Mouse (Mus musculus) mouse embryonic stem cell (cell line): ENCODE data around the gene Olfr430.

Source experiments
- in situ Hi-C, 2 experiments: fragments of 300-500 bp; cut with MboI; formaldehyde crosslinking; loops; 1 replicate in 1 of 2; 3 replicates in 1 of 2; pipeline ENCODE4 v1.14.3; 2019 to 2020; ENCODE audit warnings: low sequenced_read_pairs in 2 of 2, low pct_unique_long_range_greater_than_20kb in 1 of 2, mixed read lengths in 1 of 2; ENCODE audit not compliant: unreplicated experiment in 1 of 2

The Olfr430 gene

DNA sequence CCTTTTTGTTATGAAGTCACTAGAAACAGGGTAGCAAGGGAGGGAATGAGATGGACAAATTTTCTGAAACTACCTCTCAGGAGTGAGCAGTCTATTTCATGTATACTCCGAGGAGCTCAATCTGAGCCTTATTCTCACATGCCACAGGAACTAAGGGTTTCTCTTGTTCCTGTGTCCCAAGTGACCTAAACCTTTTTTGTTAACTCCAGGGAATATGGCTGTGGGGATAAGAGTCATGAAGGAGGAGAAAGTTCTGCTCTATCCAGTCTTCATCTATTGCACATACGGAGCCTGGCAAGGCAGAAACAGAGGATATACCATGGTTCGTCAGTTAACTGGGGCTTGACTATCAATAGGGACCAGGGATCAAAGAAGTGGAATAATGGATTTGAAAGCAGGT is at the start of gene Olfr430:
Gene Olfr430, plus strand, starts transcription at position 301 of the 400 bp plus-strand sequence.
- in situ Hi-C loops = no loop called here

GRCm38 (mm10) chr1:174031698-174032097 is 34.7 kb upstream of the Olfr430 start, which contains the start of gene Ifi205:
Ifi205 (minus strand) TSS chr1:174031810.
- in situ Hi-C loops = no loop called here

- in situ Hi-C loops = no loop called here
These were observed 30.6 kb upstream of the Olfr430 start for GRCm38 (mm10) chr1:174035841-174036240.

DNA sequence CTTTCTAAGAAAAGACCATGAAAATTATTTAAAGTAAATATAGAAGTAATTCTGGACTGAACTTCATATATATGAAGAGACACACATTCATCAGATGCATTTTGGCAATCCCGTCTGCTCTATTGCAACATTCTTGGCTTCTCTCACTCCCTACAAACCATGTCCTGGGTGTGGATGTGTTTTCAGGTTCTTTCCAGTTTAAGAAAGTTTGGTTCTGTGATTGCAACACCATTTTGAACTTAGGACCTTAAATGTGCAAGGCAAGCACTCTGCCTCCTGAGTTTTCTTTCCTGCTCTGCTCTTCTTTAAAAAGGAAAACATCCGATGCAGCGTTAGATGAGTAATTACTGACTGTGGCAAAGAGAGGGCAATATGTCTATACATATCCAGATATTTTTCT is 27.9 kb upstream of the Olfr430 start:
- in situ Hi-C loops = no loop called here

GRCm38 (mm10) chr1:174040523-174041177 is 25.8 kb upstream of the Olfr430 start, which contains the start of gene Olfr433:
Olfr433 (plus strand) TSS chr1:174040705.
- in situ Hi-C loops = loop anchor here in 1 of 2 experiments (10.0 kb wide), 1 partner anchor 66 kb away; no protein-coding TSS in a partner anchor

DNA sequence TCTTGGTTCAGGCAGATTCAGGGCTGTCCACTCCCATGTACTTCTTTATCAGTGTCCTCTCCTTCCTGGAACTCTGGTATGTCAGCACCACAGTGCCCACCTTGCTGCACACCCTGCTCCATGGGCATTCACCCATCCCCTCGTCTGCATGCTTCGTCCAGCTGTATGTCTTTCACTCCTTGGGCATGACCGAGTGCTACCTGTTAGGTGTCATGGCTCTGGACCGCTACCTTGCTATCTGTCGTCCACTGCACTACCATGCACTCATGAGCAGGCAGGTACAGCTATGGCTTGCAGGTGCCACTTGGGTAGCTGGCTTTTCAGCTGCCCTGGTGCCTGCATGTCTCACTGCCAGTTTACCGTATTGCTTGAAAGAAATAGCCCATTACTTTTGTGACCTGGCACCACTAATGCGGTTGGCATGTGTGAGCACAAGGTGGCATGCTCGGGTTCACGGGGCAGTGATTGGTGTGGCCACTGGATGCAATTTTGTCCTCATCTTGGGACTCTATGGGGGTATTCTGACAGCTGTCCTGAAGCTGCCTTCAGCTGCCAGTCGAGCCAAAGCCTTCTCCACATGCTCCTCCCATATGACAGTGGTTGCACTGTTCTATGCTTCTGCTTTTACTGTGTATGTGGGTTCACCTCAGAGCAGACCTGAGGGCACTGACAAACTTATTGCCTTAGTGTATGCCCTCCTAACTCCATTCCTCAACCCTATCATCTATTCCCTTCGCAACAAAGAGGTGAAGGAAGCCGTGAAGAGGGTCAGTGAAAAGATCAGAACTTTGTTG is 24.1 kb upstream of the Olfr430 start:
- in situ Hi-C loops = loop anchor here in 1 of 2 experiments (10.0 kb wide), 1 partner anchor 67 kb away; no protein-coding TSS in a partner anchor

- in situ Hi-C loops = loop anchor here in 1 of 2 experiments (10.0 kb wide), 1 partner anchor 70 kb away; no protein-coding TSS in a partner anchor
These were observed 22.0 kb upstream of the Olfr430 start for GRCm38 (mm10) chr1:174044431-174044830.

- in situ Hi-C loops = loop anchor here in 1 of 2 experiments (10.0 kb wide), 1 partner anchor 73 kb away; no protein-coding TSS in a partner anchor
These were observed 18.2 kb upstream of the Olfr430 start for GRCm38 (mm10) chr1:174048227-174048626.

GRCm38 (mm10) chr1:174048893-174049292 is 17.5 kb upstream of the Olfr430 start, which contains the start of gene Olfr432:
Olfr432 (plus strand) TSS chr1:174049205.
- in situ Hi-C loops = loop anchor here in 1 of 2 experiments (10.0 kb wide), 1 partner anchor 74 kb away; no protein-coding TSS in a partner anchor

GRCm38 (mm10) chr1:174049357-174049756 is 17.0 kb upstream of the Olfr430 start:
- in situ Hi-C loops = loop anchor here in 1 of 2 experiments (10.0 kb wide), 1 partner anchor 75 kb away; no protein-coding TSS in a partner anchor

- in situ Hi-C loops = no loop called here
These were observed 15.9 kb upstream of the Olfr430 start for GRCm38 (mm10) chr1:174050532-174050931.

DNA sequence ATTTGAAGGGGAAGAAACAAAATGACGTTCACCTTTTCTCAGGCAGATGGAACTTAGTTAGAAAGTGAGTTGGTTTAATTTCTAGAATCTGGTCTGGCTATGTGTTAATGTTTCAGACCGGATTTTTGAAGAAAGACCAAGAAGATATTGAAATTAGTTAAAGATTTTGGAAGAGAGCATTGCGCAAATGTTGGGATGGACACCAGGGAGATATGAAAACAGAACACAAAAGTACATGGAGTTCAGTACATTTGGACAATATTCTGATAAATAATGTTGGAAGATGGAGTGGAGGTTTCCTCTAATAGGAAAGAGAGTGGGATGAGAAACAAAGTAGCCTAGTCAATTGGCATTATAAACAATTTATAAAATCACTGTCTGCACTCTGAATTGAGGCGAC is 14.9 kb upstream of the Olfr430 start:
- in situ Hi-C loops = no loop called here

DNA sequence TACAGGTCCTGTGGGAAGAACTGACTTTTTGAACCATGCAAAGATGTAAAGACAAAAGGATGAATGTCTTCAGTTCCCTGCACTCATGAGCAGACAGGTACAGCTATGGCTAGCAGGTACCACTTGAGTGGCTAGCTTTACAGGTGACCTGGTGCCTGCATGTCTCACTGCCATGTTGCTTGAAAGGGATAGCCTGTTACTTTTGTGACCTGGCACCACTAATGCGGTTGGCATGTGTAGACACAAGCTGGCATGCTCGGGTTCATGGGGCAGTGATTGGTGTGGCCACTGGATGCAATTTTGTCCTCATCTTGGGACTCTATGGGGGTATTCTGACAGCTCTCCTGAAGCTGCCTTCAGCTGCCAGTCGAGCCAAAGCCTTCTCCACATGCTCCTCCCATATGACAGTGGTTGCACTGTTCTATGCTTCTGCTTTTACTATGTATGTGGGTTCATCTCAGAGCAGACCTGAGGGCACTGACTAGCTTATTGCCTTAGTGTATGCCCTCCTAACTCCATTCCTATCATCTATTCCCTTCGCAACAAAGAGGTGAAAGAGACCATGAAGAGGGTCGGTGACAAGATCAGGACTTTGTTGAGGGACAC is 14.4 kb upstream of the Olfr430 start:
- in situ Hi-C loops = no loop called here

GRCm38 (mm10) chr1:174052981-174053380 is 13.4 kb upstream of the Olfr430 start:
- in situ Hi-C loops = no loop called here

- in situ Hi-C loops = no loop called here
These were observed 11.2 kb upstream of the Olfr430 start for GRCm38 (mm10) chr1:174055248-174055647.

DNA sequence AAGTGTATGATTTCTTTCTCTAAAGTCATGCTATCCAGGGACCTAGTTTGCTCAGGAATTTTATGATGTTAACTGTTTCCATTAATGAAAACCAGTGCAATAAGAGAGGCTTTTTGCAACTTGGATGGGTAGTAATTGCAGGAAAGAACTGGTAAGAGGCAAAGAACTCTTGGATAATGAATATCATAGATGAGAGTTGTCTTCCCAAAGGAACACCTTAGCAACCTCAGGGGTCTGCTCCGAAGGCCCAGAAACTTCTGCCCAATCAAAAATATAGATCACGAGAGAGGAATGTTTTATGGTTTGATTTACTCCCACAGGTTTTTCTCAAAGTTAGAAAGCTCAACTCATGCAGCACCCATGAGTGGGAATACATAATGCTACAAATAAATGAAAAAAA is 17.6 kb downstream of the Olfr430 start, which contains the start of gene Olfr429:
Gene Olfr429, plus strand, starts transcription at position 301 of the 400 bp plus-strand sequence.
- in situ Hi-C loops = loop anchor here in 1 of 2 experiments (25.0 kb wide), 1 partner anchor 247 kb away; no protein-coding TSS in a partner anchor

GRCm38 (mm10) chr1:174096591-174096990 is 30.2 kb downstream of the Olfr430 start, which contains the start of gene Olfr427:
Olfr427 (plus strand) TSS chr1:174096891.
- in situ Hi-C loops = loop anchor here in 1 of 2 experiments (25.0 kb wide), 1 partner anchor 259 kb away; no protein-coding TSS in a partner anchor

GRCm38 (mm10) chr1:174103735-174104134 is 37.3 kb downstream of the Olfr430 start:
- in situ Hi-C loops = no loop called here
